13 mouse cellular contexts compared by ENCODE assay signal in the genomic region with DNA sequence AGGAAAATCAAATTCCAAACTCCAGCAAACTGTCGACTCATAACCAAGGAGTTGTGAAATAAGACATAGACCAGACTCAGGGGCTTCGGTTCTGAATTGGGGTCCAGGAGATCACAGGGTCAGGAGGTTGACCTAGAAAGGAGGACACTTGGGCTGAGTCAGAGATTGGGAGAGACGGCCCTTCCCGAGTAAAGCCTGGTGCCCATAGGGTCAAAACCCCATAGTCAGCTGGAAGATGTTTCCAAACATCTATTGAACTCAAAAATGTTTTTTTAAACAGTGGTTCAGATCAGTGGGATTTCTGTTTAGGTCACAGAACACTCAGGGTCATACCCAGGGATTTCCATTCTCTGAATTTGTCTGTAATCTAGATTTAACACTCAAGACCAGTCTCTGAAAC.
DNase-seq lines count a peak whose midpoint lies in the region; ATAC-seq and TF ChIP-seq lines count a peak whose summit lies in the region.
"Had no signal": no experiment of that assay in that cellular context is flagged by ENCODE, and none has a peak within 500 bp of the region (broad histone marks: within the 10 kb centered on the region; RNA-seq: fewer than 3 reads in every experiment).

No protein-coding gene starts in this region.

- H3K4me1 ChIP-seq in heart, embryonic 15.5 days (replicated peaks) = peaks cover 26% of the 10 kb centered on the region
- H3K4me1 ChIP-seq in lung, embryonic 16.5 days (replicated peaks; ENCODE audit: control insufficient read depth, insufficient read depth, low read length) = peaks cover 13% of the 10 kb centered on the region

- no peaks in the 10 kb centered on the region for H3K9me3 ChIP-seq in heart, embryonic 15.5 days (replicated peaks)
- no peaks in the 10 kb centered on the region for H3K9me3 ChIP-seq in lung, embryonic 16.5 days (ENCODE audit: control insufficient read depth, low read length)
- H3K9me3 ChIP-seq: hindbrain, embryonic 12.5 days had no signal

- no peak overlapping the region for H3K4me2 ChIP-seq in heart, embryonic 15.5 days
- H3K4me2 ChIP-seq in lung, embryonic 16.5 days (ENCODE audit: low read depth, low read length) = no peak overlapping the region
- H3K4me2 ChIP-seq: hindbrain, embryonic 12.5 days had no signal

- TF ChIP-seq CTCF in gastrocnemius, adult 2 months (IDR thresholded peaks at IDR 0.05) = no peak

- no peak overlapping the region for H3K4me3 ChIP-seq in heart, embryonic 15.5 days
- no peak overlapping the region for H3K4me3 ChIP-seq in lung, embryonic 16.5 days (ENCODE audit: low read length)
- H3K4me3 ChIP-seq in gastrocnemius, adult 2 months = no peak overlapping the region
- H3K4me3 ChIP-seq: hindbrain, embryonic 12.5 days had no signal

- H3K36me3 ChIP-seq in heart, embryonic 15.5 days = no peaks in the 10 kb centered on the region
- no peaks in the 10 kb centered on the region; the same call in 1 of the 2 replicates for H3K36me3 ChIP-seq in lung, embryonic 16.5 days (ENCODE audit: control insufficient read depth, insufficient read depth, low read length)

- no peak overlapping the region for H3K9ac ChIP-seq in heart, embryonic 15.5 days
- no peak overlapping the region; the same call in 1 of the 2 replicates for H3K9ac ChIP-seq in lung, embryonic 16.5 days (ENCODE audit: low read length)
- H3K9ac ChIP-seq: hindbrain, embryonic 12.5 days had no signal

- H3K27ac ChIP-seq in heart, embryonic 15.5 days = peak overlapping the region; percentile 18; the same call in 1 of the 2 replicates
- H3K27ac ChIP-seq in lung, embryonic 16.5 days (ENCODE audit: low read length) = no peak overlapping the region
- no peak overlapping the region for H3K27ac ChIP-seq in gastrocnemius, adult 2 months
- H3K27ac ChIP-seq: hindbrain, embryonic 12.5 days had no signal

- ATAC-seq in heart, embryonic 15.5 days (replicated peaks; ENCODE audit: insufficient number of reproducible peaks, insufficient read depth, low FRiP score, low read depth) = no peak
- ATAC-seq in lung, embryonic 16.5 days (ENCODE audit: low read depth) = 0 out of 2 replicates have a peak, but pooled peaks have one; percentile 20
- ATAC-seq: forebrain, embryonic 14.5 days had no signal

- no peaks in the 10 kb centered on the region for H3K27me3 ChIP-seq in heart, embryonic 15.5 days
- no peaks in the 10 kb centered on the region for H3K27me3 ChIP-seq in lung, embryonic 16.5 days (ENCODE audit: control insufficient read depth, insufficient read depth, low read depth, low read length)
- H3K27me3 ChIP-seq: hindbrain, embryonic 12.5 days had no signal

- WGBS in heart, embryonic 15.5 days = 54% methylated on average over 4 of the region's 4 CpGs
- WGBS in lung, embryonic 16.5 days = 57% methylated on average over 4 of the region's 4 CpGs

- intact Hi-C loops in gastrocnemius, adult 2 months (cut with DNase I) = no loop called here

- no peak for DNase-seq in heart, adult 8-10 months (ENCODE audit: low spot score)
- no peak for DNase-seq in lung, postnatal 10 days
- peak; percentile 25 for DNase-seq in fibroblast of lung, adult 2 months (ENCODE audit: low read depth)
- no peak for DNase-seq in gastrocnemius, adult 2 months
- no peak for DNase-seq in right cerebral cortex, postnatal 14 days
- DNase-seq: adrenal gland, postnatal 10 days; cerebellum, adult 8-10 months; kidney, postnatal 10 days; thymus, postnatal 36 days had no signal
